Mouse (Mus musculus) embryonic facial prominence, embryonic 13.5 days (tissue): ENCODE results near the gene Tspoap1. TPM values are rescaled to one million over a fixed set of nuclear protein-coding genes. Genes with fewer than 3 reads are reported as not detected.

Experiments used
- ATAC-seq: fragments of 200-750 bp; cut with Nextera tagmentation; 2 replicates; pipeline ENCODE4 v1.8.0; 2017; ENCODE audit warnings: low read depth; ENCODE audit not compliant: insufficient number of reproducible peaks, insufficient read depth, low FRiP score, low TSS enrichment
- H3K27ac ChIP-seq: fragments of 300-500 bp; sonication (generic); 2 replicates; pipeline ENCODE4 v1.5.1; 2015; ENCODE audit warnings: moderate library complexity, mild to moderate bottlenecking, inconsistent platforms
- H3K27me3 ChIP-seq: fragments of 300-500 bp; sonication (generic); 2 replicates; pipeline ENCODE4 v1.6.1; 2015; ENCODE audit warnings: mild to moderate bottlenecking, inconsistent platforms
- H3K36me3 ChIP-seq: fragments of 300-500 bp; sonication (generic); 2 replicates; pipeline ENCODE4 v1.6.1; 2015; ENCODE audit warnings: mild to moderate bottlenecking, inconsistent platforms
- H3K4me1 ChIP-seq: fragments of 300-500 bp; sonication (generic); 2 replicates; pipeline ENCODE4 v1.6.1; 2015; ENCODE audit warnings: inconsistent platforms
- H3K4me2 ChIP-seq: fragments of 300-500 bp; sonication (generic); 2 replicates; pipeline ENCODE4 v1.6.1; 2015; ENCODE audit warnings: moderate library complexity, mild to moderate bottlenecking, inconsistent platforms
- H3K4me3 ChIP-seq: fragments of 300-500 bp; sonication (generic); 2 replicates; pipeline ENCODE4 v1.5.1; 2015; ENCODE audit warnings: mild to moderate bottlenecking, inconsistent platforms
- H3K9ac ChIP-seq: fragments of 300-500 bp; sonication (generic); 2 replicates; pipeline ENCODE4 v1.6.1; 2015; ENCODE audit warnings: mild to moderate bottlenecking, inconsistent platforms
- H3K9me3 ChIP-seq: fragments of 300-500 bp; sonication (generic); 2 replicates; pipeline ENCODE4 v1.6.1; 2016; ENCODE audit warnings: inconsistent platforms
- whole genome bisulfite sequencing: fragments of 180-500 bp; shearing (Covaris S2); methylation state at CpG from one replicate; pipeline ENCODE4 v1.1.7; 2015; ENCODE audit warnings: mixed read lengths; 5-methylcytosine and 5-hydroxymethylcytosine counted together
- polyA plus RNA-seq: library from polyadenylated mRNA; unstranded; fragments of >200 nt; fragmentation: Nextera tagmentation; extraction: Ambion mirVana; gene quantifications from 2 replicates; pipeline ENCODE4 v1.2.1, GENCODE M21; 2015

Gene Tspoap1
- polyA plus RNA-seq, 1 experiment from 2014 or later, result 4.9 TPM

DNA sequence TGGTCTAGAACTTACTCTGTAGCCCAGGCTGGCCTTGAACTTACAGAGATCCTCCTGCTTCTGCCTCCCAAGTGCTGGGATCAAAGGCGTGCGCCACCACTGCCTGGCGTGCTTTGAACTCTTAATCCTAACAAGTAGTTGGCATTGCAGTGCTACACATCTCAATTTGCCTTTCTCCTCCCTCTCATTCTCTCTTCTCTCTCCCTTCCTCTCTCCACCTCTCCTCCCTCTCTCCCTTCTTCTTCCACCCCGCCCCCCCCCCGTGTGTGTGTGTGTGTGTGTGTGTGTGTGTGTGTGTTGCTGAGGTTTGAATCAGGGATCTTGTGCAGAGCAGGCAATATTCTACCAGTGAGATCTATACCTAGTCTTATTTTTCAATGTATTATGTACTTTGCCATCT lies 13.0 kb upstream of the Tspoap1 start:
- Histone ChIP-seq H3K27ac (no peak overlapping the region), H3K4me3 (no peak overlapping the region), H3K9ac (no peak overlapping the region), H3K9me3 (no peaks in the 10 kb centered on the region), H3K4me1 (0 out of 2 replicates have a peak, but pooled peaks cover 5% of the 10 kb centered on the region), H3K36me3 (peaks cover 31% of the 10 kb centered on the region), H3K27me3 (no peaks in the 10 kb centered on the region), H3K4me2 (no peak overlapping the region)
- no peak for ATAC-seq
- WGBS, result 91% methylated on average over 4 of the region's 5 CpGs

- no peaks in the 10 kb centered on the region for H3K9me3 ChIP-seq
- H3K9ac ChIP-seq, result no peak overlapping the region
- no peak overlapping the region for H3K27ac ChIP-seq
- WGBS, result 91% methylated on average over 7 of the region's 7 CpGs
- H3K27me3 ChIP-seq, result no peaks in the 10 kb centered on the region
- H3K36me3 ChIP-seq, result peaks cover 27% of the 10 kb centered on the region
- H3K4me2 ChIP-seq, result no peak overlapping the region
- ATAC-seq, result no peak
- 0 out of 2 replicates have a peak, but pooled peaks cover 5% of the 10 kb centered on the region for H3K4me1 ChIP-seq
- H3K4me3 ChIP-seq, result no peak overlapping the region
These were observed 12.6 kb upstream of the Tspoap1 start for GRCm38 (mm10) chr11:87747716-87748115.

- Histone ChIP-seq H3K27me3 (no peaks in the 10 kb centered on the region), H3K27ac (no peak overlapping the region; the same call in 1 of the 2 replicates), H3K4me2 (peak overlapping the region; percentile 31), H3K36me3 (peaks cover 21% of the 10 kb centered on the region), H3K9ac (no peak overlapping the region), H3K4me3 (no peak overlapping the region), H3K9me3 (no peaks in the 10 kb centered on the region), H3K4me1 (0 out of 2 replicates have a peak, but pooled peaks cover 5% of the 10 kb centered on the region)
- 36% methylated on average over 19 of the region's 19 CpGs for WGBS
- ATAC-seq, result no peak
These were observed 11.9 kb upstream of the Tspoap1 start for GRCm38 (mm10) chr11:87748132-87749119.

DNA sequence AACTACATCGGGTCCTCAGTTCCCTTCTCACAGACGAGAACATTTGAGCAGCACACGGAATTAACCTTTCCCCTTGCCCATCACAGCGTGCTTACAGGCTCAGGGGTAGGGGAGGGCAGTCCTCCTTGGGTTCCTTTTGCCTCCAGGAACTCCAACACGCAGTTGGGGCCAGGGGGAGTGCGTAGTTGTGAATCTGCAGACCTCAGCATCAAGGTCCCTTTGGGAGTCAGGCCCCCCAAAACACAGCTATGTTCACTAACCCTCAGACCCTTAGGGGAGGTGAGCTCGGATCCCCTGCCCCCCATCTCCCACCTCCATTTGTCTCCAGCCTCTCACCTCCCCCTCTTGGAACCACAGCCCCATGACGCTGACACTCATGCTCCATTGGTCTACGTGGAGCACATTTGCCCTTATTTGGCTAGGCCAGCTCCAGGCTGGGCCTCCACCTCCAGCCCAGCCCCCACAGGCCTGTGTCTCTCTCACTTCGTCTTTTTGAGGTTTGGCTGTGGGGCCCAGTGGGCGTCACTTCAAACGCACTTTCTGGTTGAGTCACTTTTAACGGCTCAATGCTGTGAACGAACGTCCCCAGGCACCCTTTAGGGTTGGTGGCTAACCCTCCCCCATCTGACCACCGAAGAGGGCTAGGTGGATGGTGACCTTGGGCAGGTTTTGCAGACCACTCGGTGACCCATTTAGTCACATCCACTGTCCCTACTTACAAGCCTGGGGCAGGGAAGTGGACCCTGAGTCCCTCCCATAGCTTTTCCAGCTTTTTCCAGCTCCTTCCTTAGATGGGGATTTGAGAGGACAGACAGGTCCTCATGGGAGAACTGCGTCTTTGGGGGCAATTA lies 10.9 kb upstream of the Tspoap1 start:
- Histone ChIP-seq H3K27me3 (no peaks in the 10 kb centered on the region), H3K36me3 (peaks cover 12% of the 10 kb centered on the region), H3K4me1 (0 out of 2 replicates have a peak, but pooled peaks cover 5% of the 10 kb centered on the region), H3K4me2 (no peak overlapping the region; the same call in 1 of the 2 replicates), H3K27ac (no peak overlapping the region; the same call in 1 of the 2 replicates), H3K9me3 (no peaks in the 10 kb centered on the region), H3K4me3 (no peak overlapping the region), H3K9ac (no peak overlapping the region)
- no peak for ATAC-seq
- 63% methylated on average over 18 of the region's 18 CpGs for WGBS

- 82% methylated on average over 11 of the region's 11 CpGs for WGBS
- no peak for ATAC-seq
These were observed 10.3 kb upstream of the Tspoap1 start for GRCm38 (mm10) chr11:87750043-87750421.

DNA sequence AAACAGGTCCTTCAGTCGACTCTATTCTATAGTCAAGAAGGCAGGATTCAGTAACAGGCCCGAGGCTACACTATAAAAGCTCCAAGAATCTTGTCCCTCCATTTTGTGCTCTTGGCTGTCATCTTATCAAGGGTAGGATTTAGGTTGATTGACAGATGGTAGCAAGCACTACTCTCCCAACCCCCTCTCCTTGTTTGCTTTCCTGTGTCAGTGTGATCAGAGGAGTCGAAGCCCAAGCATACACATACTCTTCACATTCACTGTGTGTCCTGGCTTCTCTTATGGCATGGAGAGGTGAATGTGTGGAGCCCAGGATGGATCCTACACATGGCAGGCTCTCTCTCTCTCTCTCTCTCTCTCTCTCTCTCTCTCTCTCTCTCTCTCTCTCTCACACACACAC lies 9.8 kb upstream of the Tspoap1 start:
- Histone ChIP-seq H3K36me3 (peaks cover 1% of the 10 kb centered on the region), H3K9me3 (no peaks in the 10 kb centered on the region), H3K4me1 (0 out of 2 replicates have a peak, but pooled peaks cover 5% of the 10 kb centered on the region), H3K9ac (no peak overlapping the region), H3K27me3 (no peaks in the 10 kb centered on the region), H3K4me3 (no peak overlapping the region), H3K27ac (no peak overlapping the region), H3K4me2 (no peak overlapping the region)
- ATAC-seq, result no peak
- WGBS, result 58% methylated on average over 3 of the region's 3 CpGs

More at GRCm38 (mm10) chr11:87750043-87750421, 10.3 kb upstream of the Tspoap1 start:
- Histone ChIP-seq H3K9me3 (no peaks in the 10 kb centered on the region), H3K27me3 (no peaks in the 10 kb centered on the region), H3K27ac (no peak overlapping the region), H3K4me1 (0 out of 2 replicates have a peak, but pooled peaks cover 5% of the 10 kb centered on the region), H3K4me2 (no peak overlapping the region), H3K36me3 (peaks cover 6% of the 10 kb centered on the region), H3K9ac (no peak overlapping the region), H3K4me3 (no peak overlapping the region)

GRCm38 (mm10) chr11:87751031-87751430 lies 9.3 kb upstream of the Tspoap1 start:
- H3K27ac ChIP-seq, result no peak overlapping the region; the same call in 1 of the 2 replicates
- no peaks in the 10 kb centered on the region for H3K36me3 ChIP-seq
- WGBS, result 80% methylated on average over 8 of the region's 8 CpGs
- H3K9me3 ChIP-seq, result no peaks in the 10 kb centered on the region
- H3K27me3 ChIP-seq, result no peaks in the 10 kb centered on the region
- no peak overlapping the region for H3K4me3 ChIP-seq
- no peak for ATAC-seq
- H3K4me2 ChIP-seq, result no peak overlapping the region
- H3K9ac ChIP-seq, result no peak overlapping the region
- 0 out of 2 replicates have a peak, but pooled peaks cover 5% of the 10 kb centered on the region for H3K4me1 ChIP-seq

GRCm38 (mm10) chr11:87751491-87751966 lies 8.8 kb upstream of the Tspoap1 start:
- Histone ChIP-seq H3K27me3 (no peaks in the 10 kb centered on the region), H3K9ac (no peak overlapping the region), H3K4me3 (no peak overlapping the region), H3K27ac (no peak overlapping the region), H3K36me3 (no peaks in the 10 kb centered on the region), H3K4me1 (0 out of 2 replicates have a peak, but pooled peaks cover 5% of the 10 kb centered on the region), H3K4me2 (no peak overlapping the region), H3K9me3 (no peaks in the 10 kb centered on the region)
- WGBS, result 59% methylated on average over 4 of the region's 4 CpGs
- no peak for ATAC-seq

- Histone ChIP-seq H3K9me3 (no peaks in the 10 kb centered on the region), H3K4me1 (0 out of 2 replicates have a peak, but pooled peaks cover 5% of the 10 kb centered on the region), H3K36me3 (no peaks in the 10 kb centered on the region), H3K27ac (no peak overlapping the region), H3K9ac (no peak overlapping the region), H3K27me3 (no peaks in the 10 kb centered on the region), H3K4me2 (no peak overlapping the region), H3K4me3 (no peak overlapping the region)
- ATAC-seq, result no peak
- WGBS, result 59% methylated on average over 1 of the region's 1 CpGs
These were observed 8.0 kb upstream of the Tspoap1 start for GRCm38 (mm10) chr11:87752307-87752706.

GRCm38 (mm10) chr11:87753255-87753654 lies 7.1 kb upstream of the Tspoap1 start:
- no peaks in the 10 kb centered on the region for H3K27me3 ChIP-seq
- H3K4me2 ChIP-seq, result no peak overlapping the region
- H3K27ac ChIP-seq, result no peak overlapping the region
- no peaks in the 10 kb centered on the region for H3K9me3 ChIP-seq
- no peak for ATAC-seq
- no peak overlapping the region for H3K9ac ChIP-seq
- 0 out of 2 replicates have a peak, but pooled peaks cover 5% of the 10 kb centered on the region for H3K4me1 ChIP-seq
- 82% methylated on average over 8 of the region's 8 CpGs for WGBS
- no peak overlapping the region for H3K4me3 ChIP-seq
- H3K36me3 ChIP-seq, result no peaks in the 10 kb centered on the region

DNA sequence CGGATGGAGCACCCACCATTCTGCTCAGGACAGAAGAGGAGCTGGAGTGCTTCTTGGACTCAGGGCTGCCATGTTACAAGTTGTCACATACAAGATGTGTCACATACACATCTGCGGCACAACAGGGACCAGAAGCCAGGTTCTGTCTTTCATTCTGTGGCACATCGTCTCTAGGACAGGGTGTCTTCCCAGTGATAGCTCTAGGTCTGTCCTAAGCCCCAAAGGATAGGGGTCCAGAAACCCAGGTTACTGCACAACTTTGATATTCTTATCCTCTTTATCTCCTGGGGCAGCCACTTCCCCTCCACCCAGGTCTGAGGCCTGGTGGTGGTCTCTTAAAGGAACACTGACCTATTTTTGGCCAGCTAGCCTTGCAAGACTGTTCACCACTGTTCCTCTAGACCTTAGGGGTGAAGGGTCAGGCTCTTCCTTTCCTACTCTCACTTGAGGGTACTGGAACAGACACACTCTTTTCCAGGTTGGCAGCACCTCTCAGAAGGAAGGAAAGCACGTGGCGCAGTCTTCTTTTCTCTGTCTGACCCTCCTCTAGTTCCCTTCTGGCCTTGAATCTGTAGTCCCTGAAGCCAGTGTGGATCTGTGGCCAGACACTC lies 6.3 kb upstream of the Tspoap1 start:
- 78% methylated on average over 5 of the region's 5 CpGs for WGBS
- no peak for ATAC-seq
- no peak overlapping the region for H3K27ac ChIP-seq

More for the DNA sequence above, 6.3 kb upstream of the Tspoap1 start:
- H3K4me1 ChIP-seq, result no peaks in the 10 kb centered on the region
- peaks cover 2% of the 10 kb centered on the region for H3K27me3 ChIP-seq
- H3K9me3 ChIP-seq, result no peaks in the 10 kb centered on the region
- no peak overlapping the region for H3K9ac ChIP-seq
- H3K36me3 ChIP-seq, result no peaks in the 10 kb centered on the region
- H3K4me2 ChIP-seq, result no peak overlapping the region
- H3K4me3 ChIP-seq, result no peak overlapping the region
